Mouse (Mus musculus) small intestine, adult 2 months (tissue): ENCODE measurements around the gene Tenm3. TPM values are rescaled to one million over a fixed set of nuclear protein-coding genes. Genes with fewer than 3 reads are reported as not detected.

Source experiments
- H3K27ac ChIP-seq: fragments of 200-500 bp; 2 replicates; pipeline ENCODE4 v1.5.1; 2012; ENCODE audit warnings: low read depth, low read length, control low read depth, inconsistent platforms; ENCODE audit not compliant: insufficient read depth
- H3K27me3 ChIP-seq: fragments of 200-500 bp; 2 replicates; pipeline ENCODE4 v1.6.1; 2012; ENCODE audit warnings: mild to moderate bottlenecking, moderate library complexity, low read length, inconsistent platforms; ENCODE audit not compliant: control insufficient read depth, insufficient read depth
- H3K36me3 ChIP-seq: fragments of 200-500 bp; 2 replicates; pipeline ENCODE4 v1.6.1; 2012; ENCODE audit warnings: mild to moderate bottlenecking, low read length, control low read depth, inconsistent platforms; ENCODE audit not compliant: control insufficient read depth, insufficient read depth
- H3K4me1 ChIP-seq: fragments of 200-500 bp; 2 replicates; pipeline ENCODE4 v1.6.1; 2012; ENCODE audit warnings: low read length, inconsistent platforms, mixed read lengths; ENCODE audit not compliant: control insufficient read depth, insufficient read depth, insufficient read length
- H3K4me3 ChIP-seq: fragments of 200-500 bp; 2 replicates; pipeline ENCODE4 v1.5.1; 2012; ENCODE audit warnings: low read depth, mild to moderate bottlenecking, control low read depth, inconsistent platforms, low read length, moderate library complexity
- CTCF ChIP-seq: fragments of 200-500 bp; IDR thresholded peaks from 2 replicates; pipeline ENCODE4 v1.5.1; 2012; ENCODE audit warnings: low read depth, mild to moderate bottlenecking, control low read depth, inconsistent platforms, low read length, moderate library complexity, mixed read lengths; ENCODE audit not compliant: insufficient replicate concordance, insufficient read length; ENCODE audit errors: extremely low read depth
- POLR2A ChIP-seq: fragments of 200-500 bp; IDR thresholded peaks from 2 replicates; pipeline ENCODE4 v1.6.1; 2012; ENCODE audit warnings: low read depth, mild to moderate bottlenecking, control low read depth, inconsistent platforms, low read length, moderate library complexity
- WGBS: fragments of 180-500 bp; shearing (Covaris S2); methylation state at CpG from one replicate; pipeline ENCODE4 v1.1.7; 2018; 5-methylcytosine and 5-hydroxymethylcytosine counted together
- polyA plus RNA-seq: library from polyadenylated mRNA; depleted of rRNA; stranded (reverse); fragments of >200 nt; gene quantifications from 2 replicates; pipeline ENCODE4 v1.2.3, GENCODE M21; 2012

The Tenm3 gene
- polyA plus RNA-seq, 1 experiment, result 1.6 TPM

DNA sequence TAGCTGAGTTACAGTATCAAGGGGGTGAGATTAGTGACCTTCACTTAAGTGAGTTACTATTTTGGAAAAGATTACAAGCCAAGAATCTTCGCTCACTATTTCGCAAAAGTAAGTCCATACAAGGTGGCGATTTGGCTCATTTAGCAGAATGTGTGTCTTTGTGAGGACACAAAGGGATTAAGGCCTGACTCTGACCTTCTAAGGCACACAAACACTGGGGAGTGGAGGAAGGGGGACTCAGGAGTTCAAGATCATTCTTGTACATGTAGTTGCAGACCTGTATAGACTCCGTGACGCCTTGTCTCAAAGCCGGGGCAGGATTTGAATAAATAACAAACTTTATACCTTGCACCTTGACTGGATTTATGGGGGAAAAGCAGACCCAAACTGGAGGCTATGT lies 115.7 kb downstream of the Tenm3 start:
- no peaks in the 10 kb centered on the region for H3K36me3 ChIP-seq
- H3K4me3 ChIP-seq, result no peak overlapping the region
- no peaks in the 10 kb centered on the region for H3K27me3 ChIP-seq
- H3K27ac ChIP-seq, result no peak overlapping the region
- no peak for TF ChIP-seq CTCF
- TF ChIP-seq POLR2A, result no peak
- WGBS, result 98% methylated on average over 6 of the region's 6 CpGs
- no peaks in the 10 kb centered on the region for H3K4me1 ChIP-seq

DNA sequence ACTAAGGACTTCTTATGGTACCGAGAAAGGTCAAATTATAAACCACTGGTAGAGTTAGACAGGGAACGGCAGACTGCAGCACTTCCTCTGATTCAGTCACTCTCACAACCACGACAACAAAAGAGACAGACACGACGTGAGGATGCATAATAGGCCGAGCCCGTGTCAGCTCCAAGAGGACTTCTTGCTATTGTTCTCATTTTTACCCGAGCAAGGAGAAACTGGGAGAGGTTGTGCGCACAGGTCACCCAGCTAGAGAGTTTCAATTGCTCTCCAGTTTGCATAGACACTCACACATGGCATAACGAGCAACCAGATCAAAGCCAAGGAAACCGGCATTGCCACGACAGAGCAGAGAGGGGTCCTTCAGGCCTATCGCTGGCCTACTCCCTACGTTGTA lies 121.0 kb downstream of the Tenm3 start:
- no peaks in the 10 kb centered on the region for H3K4me1 ChIP-seq
- H3K4me3 ChIP-seq, result no peak overlapping the region
- H3K27me3 ChIP-seq, result no peaks in the 10 kb centered on the region
- WGBS, result 79% methylated on average over 14 of the region's 14 CpGs
- H3K27ac ChIP-seq, result no peak overlapping the region
- no peak for TF ChIP-seq POLR2A
- no peaks in the 10 kb centered on the region for H3K36me3 ChIP-seq

- no peak for TF ChIP-seq CTCF
- no peak for TF ChIP-seq POLR2A
- Histone ChIP-seq H3K27ac (no peak overlapping the region), H3K36me3 (no peaks in the 10 kb centered on the region), H3K27me3 (no peaks in the 10 kb centered on the region), H3K4me3 (no peak overlapping the region), H3K4me1 (no peaks in the 10 kb centered on the region)
- 92% methylated on average over 7 of the region's 7 CpGs for WGBS
Measured at GRCm38 (mm10) chr8:48722318-48722717, 121.4 kb downstream of the Tenm3 start.

DNA sequence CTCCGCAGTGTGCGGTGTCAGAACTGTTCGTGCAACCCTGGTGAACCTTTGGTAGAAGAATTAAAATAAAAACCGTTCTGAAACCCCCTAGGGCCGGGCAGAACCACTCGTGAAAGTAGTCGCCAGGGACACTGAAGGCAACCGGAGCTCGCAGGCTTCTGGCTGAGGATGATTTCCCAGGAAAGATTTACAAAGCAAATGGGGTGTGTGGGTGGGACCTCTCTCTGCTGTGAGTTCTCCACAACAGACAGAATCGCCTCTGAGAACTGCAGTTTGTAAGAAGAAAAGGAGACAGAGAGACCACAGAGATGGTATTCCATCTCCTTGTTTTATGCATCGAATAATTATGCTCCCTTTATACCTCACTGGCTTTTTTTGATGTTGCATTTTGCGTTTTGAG lies 122.4 kb downstream of the Tenm3 start:
- H3K36me3 ChIP-seq, result no peaks in the 10 kb centered on the region
- H3K27me3 ChIP-seq, result no peaks in the 10 kb centered on the region
- TF ChIP-seq POLR2A (no peak), CTCF (no peak)
- WGBS, result 91% methylated on average over 12 of the region's 12 CpGs
- H3K27ac ChIP-seq, result no peak overlapping the region
- no peaks in the 10 kb centered on the region for H3K4me1 ChIP-seq
- H3K4me3 ChIP-seq, result no peak overlapping the region

DNA sequence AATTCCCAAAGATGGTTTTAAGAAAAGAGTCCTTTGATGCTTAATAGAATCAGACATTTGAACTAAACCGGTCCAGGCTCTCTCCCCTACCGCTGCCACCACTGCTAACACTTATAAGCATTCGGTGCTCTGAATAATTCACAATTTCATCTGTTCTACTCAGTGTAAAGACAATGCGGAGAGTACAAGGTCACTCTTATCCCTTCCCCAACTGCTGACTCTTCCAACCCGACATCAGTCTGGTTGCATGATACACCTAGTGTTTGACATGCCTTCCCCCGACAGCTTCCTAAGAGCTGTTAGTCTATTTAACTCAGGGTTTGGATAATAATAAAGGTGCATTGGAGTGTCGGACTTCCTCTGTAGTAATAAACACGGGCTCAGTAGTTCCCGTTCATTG lies 128.1 kb downstream of the Tenm3 start:
- Histone ChIP-seq H3K27me3 (no peaks in the 10 kb centered on the region), H3K27ac (no peak overlapping the region), H3K4me1 (no peaks in the 10 kb centered on the region), H3K36me3 (no peaks in the 10 kb centered on the region), H3K4me3 (no peak overlapping the region)
- 75% methylated on average over 9 of the region's 9 CpGs for WGBS
- TF ChIP-seq POLR2A (no peak), CTCF (no peak)

DNA sequence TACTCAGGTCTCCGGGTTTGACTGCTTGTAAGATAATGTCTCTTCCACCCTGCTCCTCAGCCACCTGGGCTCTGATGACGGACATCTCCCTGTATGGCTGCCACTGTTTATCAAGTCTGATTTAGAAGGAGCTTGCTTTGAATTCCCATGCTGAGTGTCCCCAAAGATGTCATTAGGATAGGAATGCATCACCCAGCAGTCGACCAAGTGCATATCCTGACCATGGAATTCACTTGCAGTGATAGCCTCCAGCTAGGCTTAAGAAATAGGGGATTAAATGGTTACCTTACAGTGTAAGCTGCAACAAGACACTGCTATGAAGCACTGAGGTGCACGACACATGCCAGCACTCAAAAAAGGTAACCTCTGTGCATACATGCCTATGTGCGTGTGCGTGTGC lies 137.1 kb downstream of the Tenm3 start:
- no peaks in the 10 kb centered on the region for H3K36me3 ChIP-seq
- 88% methylated on average over 6 of the region's 6 CpGs for WGBS
- no peak for TF ChIP-seq POLR2A
- TF ChIP-seq CTCF, result no peak
- H3K4me1 ChIP-seq, result no peaks in the 10 kb centered on the region
- no peak overlapping the region for H3K27ac ChIP-seq
- H3K4me3 ChIP-seq, result no peak overlapping the region
- H3K27me3 ChIP-seq, result no peaks in the 10 kb centered on the region

DNA sequence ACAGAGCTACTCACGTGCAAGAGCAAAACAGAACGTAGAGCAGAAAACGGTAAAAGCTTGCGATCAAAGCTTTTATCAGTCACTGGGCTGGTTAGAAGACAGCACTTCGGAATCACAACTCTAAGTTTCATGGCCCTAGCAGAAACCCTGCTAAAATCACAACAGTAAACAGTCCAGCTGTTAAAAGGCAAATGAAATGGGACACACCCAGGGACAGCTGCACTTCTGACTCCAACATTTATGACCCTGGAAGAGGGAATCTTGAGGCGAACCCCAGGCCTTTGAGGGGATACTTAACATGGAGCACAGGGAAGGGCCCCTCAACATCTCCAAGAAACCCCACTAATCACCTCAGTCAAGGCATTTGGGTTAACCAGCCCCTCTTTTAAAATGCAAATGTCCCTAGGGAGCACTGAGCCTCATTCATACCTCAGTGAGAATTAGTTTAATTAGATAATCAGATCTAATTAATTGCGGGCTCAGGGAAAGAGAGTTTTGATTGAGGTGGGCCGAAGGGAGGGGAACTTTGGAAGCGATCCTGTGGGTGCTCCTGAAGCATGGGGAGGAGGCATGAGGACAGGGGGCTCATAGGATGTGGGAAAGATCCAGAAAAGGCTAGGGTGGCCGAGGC lies 138.8 kb downstream of the Tenm3 start:
- H3K36me3 ChIP-seq, result no peaks in the 10 kb centered on the region
- H3K27me3 ChIP-seq, result no peaks in the 10 kb centered on the region
- H3K4me1 ChIP-seq, result no peaks in the 10 kb centered on the region
- 76% methylated on average over 10 of the region's 10 CpGs for WGBS
- no peak overlapping the region for H3K4me3 ChIP-seq
- TF ChIP-seq CTCF (no peak), POLR2A (no peak)
- H3K27ac ChIP-seq, result no peak overlapping the region

DNA sequence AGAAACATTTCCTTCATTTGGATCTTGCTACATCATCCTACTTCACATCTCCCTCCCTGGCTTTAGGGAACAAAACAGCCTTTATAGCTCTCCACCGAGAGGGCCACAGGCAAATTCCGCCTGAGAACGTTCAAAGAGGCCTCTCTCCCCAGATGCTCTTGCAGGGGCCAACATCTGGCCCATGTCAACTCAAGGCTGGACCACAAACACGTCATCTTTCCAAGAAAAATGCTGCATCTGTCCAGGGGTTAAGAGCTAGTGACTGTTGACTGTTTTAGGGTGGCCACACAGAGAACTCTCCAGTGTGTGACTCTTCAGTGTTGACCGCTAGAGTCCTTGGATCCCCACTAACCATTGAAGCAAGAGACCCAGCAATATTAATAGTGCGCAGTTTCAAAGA lies 139.3 kb downstream of the Tenm3 start:
- TF ChIP-seq POLR2A, result no peak
- TF ChIP-seq CTCF, result no peak
- WGBS, result 68% methylated on average over 6 of the region's 6 CpGs

More for the DNA sequence above, 139.3 kb downstream of the Tenm3 start:
- no peak overlapping the region for H3K27ac ChIP-seq
- no peak overlapping the region for H3K4me3 ChIP-seq
- no peaks in the 10 kb centered on the region for H3K27me3 ChIP-seq
- H3K36me3 ChIP-seq, result no peaks in the 10 kb centered on the region
- H3K4me1 ChIP-seq, result no peaks in the 10 kb centered on the region
